Mouse (Mus musculus) bone marrow macrophage, adult 2 months (primary cell): ENCODE results near the gene Gm43951. TPM values are rescaled to one million over a fixed set of nuclear protein-coding genes. Genes with fewer than 3 reads are reported as not detected.
"Not testable (repeated sequence)": the region's sequence is repeated elsewhere in the genome, so short reads cannot be mapped to it uniquely, and the experiment has no call there.

Experiments used
- H3K27ac ChIP-seq: 2 replicates; pipeline ENCODE4 v1.5.1; 2012; ENCODE audit warnings: low read depth, low read length; ENCODE audit not compliant: insufficient read depth
- H3K4me1 ChIP-seq: 2 replicates; pipeline ENCODE4 v1.6.1; 2012; ENCODE audit warnings: low read length; ENCODE audit not compliant: control insufficient read depth, insufficient read depth
- H3K4me3 ChIP-seq: 2 replicates; pipeline ENCODE4 v1.5.1; 2012; ENCODE audit warnings: mild to moderate bottlenecking, low read length, moderate library complexity; ENCODE audit not compliant: insufficient read depth
- CTCF ChIP-seq: IDR thresholded peaks from 2 replicates; pipeline ENCODE4 v1.5.1; 2012; ENCODE audit warnings: low read depth, mild to moderate bottlenecking, low read length, moderate library complexity
- POLR2A ChIP-seq: IDR thresholded peaks from 2 replicates; pipeline ENCODE4 v1.6.1; 2012; ENCODE audit warnings: mild to moderate bottlenecking, low read depth, low read length, borderline replicate concordance
- polyA plus RNA-seq: library from polyadenylated mRNA; stranded (reverse); fragments of >200 nt; gene quantifications from 2 replicates; pipeline ENCODE4 v1.2.4, GENCODE M21; 2012; ENCODE audit not compliant: missing spikeins, insufficient read depth, insufficient read length

Gm43951 gene
- polyA plus RNA-seq, 1 experiment: 0.31 TPM

DNA sequence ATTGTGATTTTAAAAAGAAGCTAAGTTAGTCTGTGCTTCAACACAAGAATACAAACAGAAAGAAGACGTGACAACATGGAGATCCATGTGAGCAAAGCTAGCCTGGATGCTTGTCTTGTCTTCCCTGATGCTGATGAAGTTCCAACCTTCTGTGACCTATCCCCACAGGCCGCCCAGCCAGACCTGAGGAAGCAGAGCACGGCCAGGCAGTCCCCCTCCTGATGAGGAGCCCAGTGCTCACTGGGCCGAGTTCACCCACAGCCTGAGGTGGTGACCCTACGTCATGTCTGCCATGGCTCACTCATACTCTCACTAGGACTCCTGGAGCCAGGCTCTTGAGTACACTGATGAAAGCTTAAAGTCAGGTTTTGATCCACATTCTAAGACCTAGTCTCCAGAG lies 33.1 kb downstream of the Gm43951 start:
- H3K27ac ChIP-seq: no peak overlapping the region
- H3K4me1 ChIP-seq: no peaks in the 10 kb centered on the region
- H3K4me3 ChIP-seq: no peak overlapping the region
- TF ChIP-seq CTCF (no peak), POLR2A (no peak)

DNA sequence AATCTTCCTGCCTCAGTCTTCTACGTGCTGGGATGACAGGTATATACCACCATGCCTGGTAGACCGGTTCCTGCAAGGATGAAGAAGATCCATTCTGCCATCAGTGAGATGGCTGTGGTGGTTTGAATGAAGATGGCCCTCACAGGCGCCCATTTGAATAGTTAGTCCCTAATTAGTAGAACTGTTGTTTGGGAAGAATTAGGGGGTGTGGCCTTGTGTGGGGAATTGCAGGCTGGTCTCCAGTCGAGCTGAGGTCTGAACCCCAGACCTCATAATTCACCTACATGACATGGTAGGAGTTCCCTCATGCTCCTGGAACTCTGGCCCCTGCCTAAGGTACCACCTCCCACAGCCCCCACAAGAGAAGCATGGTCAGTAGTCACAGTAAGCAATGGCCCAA lies 34.7 kb downstream of the Gm43951 start:
- not testable (repeated sequence) for H3K4me1 ChIP-seq, H3K27ac ChIP-seq, H3K4me3 ChIP-seq

DNA sequence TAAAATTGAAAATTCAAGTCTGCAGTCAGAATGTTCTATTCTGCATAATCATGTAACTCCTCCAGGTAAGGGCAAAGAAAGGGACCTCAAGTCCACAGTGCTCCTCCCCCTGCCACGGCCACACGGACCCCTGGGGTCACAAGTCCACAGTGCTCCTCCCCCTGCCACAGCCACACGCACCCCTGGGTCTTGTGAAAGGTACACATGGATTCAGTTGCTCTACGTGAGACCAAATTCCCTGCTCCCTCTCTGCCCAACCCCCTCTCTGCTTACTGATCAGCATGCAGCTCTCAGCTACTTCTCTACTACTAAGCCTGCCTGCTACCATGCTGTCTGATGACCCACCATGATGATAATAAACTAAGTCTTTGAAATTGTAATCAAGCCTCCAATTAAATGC lies 36.8 kb downstream of the Gm43951 start:
- Histone ChIP-seq H3K27ac (no peak overlapping the region), H3K4me1 (no peaks in the 10 kb centered on the region), H3K4me3 (no peak overlapping the region)
- no peak for TF ChIP-seq CTCF
- TF ChIP-seq POLR2A: no peak

DNA sequence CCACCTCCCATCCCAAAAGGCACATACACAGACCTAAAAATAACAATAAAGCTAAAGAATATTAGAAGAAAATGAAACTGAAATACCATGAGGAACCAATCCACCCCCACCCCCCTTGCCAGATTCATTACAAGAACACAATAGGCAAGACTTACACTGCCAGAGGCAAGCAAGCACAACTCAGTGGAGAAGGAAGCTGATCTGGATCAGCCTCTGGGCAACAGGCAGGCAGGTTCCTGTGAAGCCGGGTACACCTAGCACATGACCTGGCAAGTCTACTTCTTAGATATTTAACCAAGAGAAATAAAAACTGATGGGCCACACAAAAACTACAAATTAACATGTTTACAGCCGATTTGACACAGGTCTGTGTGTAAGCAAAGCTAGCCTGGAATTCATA lies 43.4 kb downstream of the Gm43951 start:
- Histone ChIP-seq H3K4me1 (no peaks in the 10 kb centered on the region), H3K4me3 (no peak overlapping the region), H3K27ac (no peak overlapping the region)
- TF ChIP-seq POLR2A: no peak
- no peak for TF ChIP-seq CTCF

DNA sequence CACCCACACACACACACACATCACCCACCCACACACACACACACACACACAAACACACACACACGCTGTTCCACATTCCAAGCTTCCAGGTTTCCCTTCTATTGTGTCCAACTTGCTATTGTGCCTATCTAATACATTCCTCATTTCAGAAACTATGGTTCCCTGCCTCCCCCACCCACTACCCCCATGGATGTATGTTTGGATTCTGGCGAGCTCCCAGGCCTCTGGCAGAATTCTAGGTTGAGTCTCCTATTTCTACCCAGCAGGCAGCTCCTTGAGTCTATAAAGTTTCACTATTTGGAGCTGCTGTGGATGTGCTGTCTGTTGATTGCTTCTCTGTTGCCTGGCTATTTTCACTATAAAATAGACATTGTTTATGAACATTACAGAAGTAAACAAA lies 50.0 kb downstream of the Gm43951 start:
- TF ChIP-seq CTCF (no peak), POLR2A (no peak)
- Histone ChIP-seq H3K27ac (no peak overlapping the region), H3K4me3 (no peak overlapping the region), H3K4me1 (no peaks in the 10 kb centered on the region)

DNA sequence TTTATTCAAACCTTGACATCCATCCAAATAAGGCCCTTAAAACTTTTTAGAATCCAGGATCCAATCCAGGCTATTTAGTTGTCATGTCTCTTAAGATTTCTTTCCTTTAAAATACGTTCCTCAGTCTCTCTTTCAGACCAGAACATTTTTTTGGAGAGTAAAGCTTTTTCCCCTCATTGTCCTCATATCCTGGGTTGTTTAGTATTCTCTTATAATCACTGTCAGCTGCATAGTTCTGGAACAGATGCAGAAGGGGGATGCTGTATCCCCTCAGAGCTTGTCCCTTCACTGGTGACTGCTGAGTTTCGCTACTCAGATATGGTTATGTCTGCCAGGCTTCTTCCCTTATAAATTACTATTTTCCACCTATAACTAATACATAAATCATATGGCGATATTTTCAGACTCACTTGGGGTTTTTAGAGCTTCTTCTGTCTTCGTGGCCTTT lies 50.6 kb downstream of the Gm43951 start:
- no peaks in the 10 kb centered on the region for H3K4me1 ChIP-seq
- H3K27ac ChIP-seq: no peak overlapping the region
- no peak for TF ChIP-seq CTCF
- TF ChIP-seq POLR2A: no peak
- H3K4me3 ChIP-seq: no peak overlapping the region

DNA sequence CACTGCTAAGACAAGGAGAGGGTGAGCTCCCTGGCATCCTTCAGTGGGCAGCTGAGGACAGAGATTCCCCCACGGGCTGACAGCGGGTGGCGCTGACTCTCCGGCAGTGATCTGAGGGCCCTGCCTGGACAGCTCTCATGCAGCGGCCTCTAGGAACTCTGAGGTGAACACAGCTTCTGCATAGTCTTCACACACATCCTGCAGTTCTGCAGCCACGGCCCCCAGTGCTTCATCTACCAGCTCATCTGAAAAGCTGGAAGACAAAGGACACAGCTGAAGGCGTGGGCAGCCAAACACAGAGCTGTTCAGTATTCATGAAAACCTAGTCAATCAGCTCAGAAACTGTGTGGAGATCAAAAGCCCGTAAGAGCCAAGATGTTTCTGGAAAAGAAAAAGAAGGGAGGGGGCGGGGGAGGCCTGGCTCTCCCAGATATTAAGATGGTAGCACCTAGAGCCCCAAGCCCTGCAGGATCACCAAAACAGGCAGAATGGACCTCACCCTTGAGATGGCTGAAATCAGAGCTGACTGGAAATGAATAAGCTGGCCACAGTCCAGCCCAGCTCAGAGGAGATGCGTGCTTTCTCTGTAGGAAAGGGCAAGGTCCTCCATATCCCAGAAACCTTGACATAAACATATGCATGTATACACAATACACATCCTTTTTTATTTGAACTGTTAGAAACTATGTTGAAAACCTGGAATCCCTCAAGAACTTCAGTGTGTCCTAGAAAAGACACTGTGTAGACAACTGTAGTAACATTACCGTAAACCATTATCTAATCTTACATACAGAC lies 51.3 kb downstream of the Gm43951 start:
- no peak overlapping the region for H3K27ac ChIP-seq
- no peak for TF ChIP-seq POLR2A
- no peak for TF ChIP-seq CTCF
- H3K4me3 ChIP-seq: no peak overlapping the region
- no peaks in the 10 kb centered on the region for H3K4me1 ChIP-seq

Other genes with a start within 250 kb of the Gm43951 start
- gene Aipl1, start 169.3 kb downstream of the Gm43951 start, polyA plus RNA-seq: 0.38 and 0.49 TPM in 2 replicates
- 26.8 and 34.3 TPM in 2 replicates for gene Pimreg, start 164.8 kb downstream of the Gm43951 start, polyA plus RNA-seq
- not detected in 2 replicates for gene Pitpnm3, start 71.1 kb downstream of the Gm43951 start, polyA plus RNA-seq
- gene 4933427D14Rik, start 619 bp upstream of the Gm43951 start, polyA plus RNA-seq: 5.8 and 7.1 TPM in 2 replicates
- gene Txndc17, start 707 bp upstream of the Gm43951 start, polyA plus RNA-seq: 165 and 168 TPM in 2 replicates
- 10.0 and 11.0 TPM in 2 replicates for gene Med31, start 8.8 kb upstream of the Gm43951 start, polyA plus RNA-seq
- not detected in 2 replicates for gene Slc13a5, start 60.4 kb upstream of the Gm43951 start, polyA plus RNA-seq
- gene Xaf1, start 94.8 kb upstream of the Gm43951 start, polyA plus RNA-seq: 135 and 148 TPM in 2 replicates
- gene Fbxo39, start 107.6 kb upstream of the Gm43951 start, polyA plus RNA-seq: 0.47 TPM in 1 of 2 replicates, not detected in the other
- not detected in 2 replicates for gene Tekt1, start 155.6 kb upstream of the Gm43951 start, polyA plus RNA-seq
- gene Smtnl2, start 204.9 kb upstream of the Gm43951 start, polyA plus RNA-seq: not detected in 2 replicates
- not detected in 2 replicates for gene Ggt6, start 228.7 kb upstream of the Gm43951 start, polyA plus RNA-seq
- gene Mybbp1a, start 234.5 kb upstream of the Gm43951 start, polyA plus RNA-seq: 30.6 and 35.7 TPM in 2 replicates